Mouse (Mus musculus) liver, embryonic 14.5 days (tissue): ENCODE measurements around the gene Wwc1.

ENCODE experiments used
- CTCF ChIP-seq: IDR thresholded peaks from 2 replicates; pipeline ENCODE4 v1.5.1; 2016; ENCODE audit warnings: antibody characterized with exemption, low read depth, control low read depth
- EP300 ChIP-seq: IDR thresholded peaks from 2 replicates; pipeline ENCODE4 v1.6.1; 2016; ENCODE audit warnings: antibody characterized with exemption, low read depth

DNA sequence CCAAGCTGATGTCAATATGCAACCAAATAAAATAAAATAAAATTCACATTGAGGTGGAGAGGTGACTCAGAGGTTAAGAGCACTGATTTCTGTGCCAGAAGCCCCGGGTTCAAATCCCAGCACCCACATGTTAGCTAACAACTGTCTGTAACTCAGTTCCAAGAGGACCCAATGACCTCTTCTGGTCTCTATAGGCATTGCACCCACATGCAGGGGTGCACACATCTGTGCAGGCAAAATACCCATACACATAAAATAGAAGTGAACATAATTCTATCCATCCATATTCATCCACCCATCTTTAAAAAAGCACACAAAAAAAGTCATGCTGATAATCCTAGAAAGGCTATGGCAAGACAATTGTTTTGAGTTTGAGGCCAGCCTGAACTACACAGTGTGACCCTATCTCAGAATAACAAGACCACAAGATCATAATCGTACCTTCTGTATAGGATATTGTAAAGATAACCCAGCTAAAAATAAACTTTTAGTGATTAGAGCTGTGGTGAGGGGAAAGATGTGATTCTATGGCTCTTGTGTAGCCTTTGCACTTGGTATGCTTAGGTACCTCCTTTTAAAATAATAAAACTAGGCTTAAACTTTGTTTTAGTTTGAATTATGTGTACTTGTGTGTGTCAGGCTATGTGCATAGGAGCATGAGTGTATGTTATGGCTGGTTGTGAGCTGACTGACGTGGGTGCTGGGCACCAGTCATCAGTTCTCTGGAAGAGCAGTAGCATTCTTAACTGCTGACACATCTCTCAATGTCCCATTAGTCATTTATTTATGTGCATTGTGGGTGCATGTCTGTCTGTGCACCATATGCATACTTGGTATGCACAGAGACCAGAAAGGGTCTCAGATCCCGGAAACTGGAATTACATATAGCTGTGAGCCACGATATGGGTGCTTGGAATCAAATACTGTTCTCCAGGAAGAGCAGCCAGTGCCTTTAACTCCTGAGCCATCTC, 142.9 kb downstream of the Wwc1 start:
- TF ChIP-seq CTCF (peak; percentile 15; the same call in 1 of the 2 replicates), EP300 (no peak)
